Mouse (Mus musculus) heart, postnatal 0 days (tissue): ENCODE data around the gene Pde6c. TPM values are rescaled to one million over a fixed set of nuclear protein-coding genes. Genes with fewer than 3 reads are reported as not detected.
A peak's percentile ranks its signal among the peaks of the same experiment; 100 is the strongest.

Experiments used
- ATAC-seq: fragments of 200-750 bp; cut with Nextera tagmentation; 2 replicates; pipeline ENCODE4 v1.8.0; 2017; ENCODE audit warnings: low read depth, moderate number of reproducible peaks, moderate library complexity; ENCODE audit not compliant: insufficient read depth
- DNase-seq: peaks from one replicate; pipeline ENCODE4 v3.0.0-alpha.2; 2016; ENCODE audit warnings: low spot score
- H3K27ac ChIP-seq: fragments of 300-500 bp; sonication (generic); 2 replicates; pipeline ENCODE4 v1.5.1; 2014; ENCODE audit warnings: low read depth, mild to moderate bottlenecking
- H3K27me3 ChIP-seq: fragments of 300-500 bp; sonication (generic); 2 replicates; pipeline ENCODE4 v1.6.1; 2014; ENCODE audit warnings: low read length, mixed read lengths; ENCODE audit not compliant: control insufficient read depth, insufficient read depth
- H3K36me3 ChIP-seq: fragments of 300-500 bp; sonication (generic); replicated peaks from 2 replicates; pipeline ENCODE4 v1.6.1; 2014; ENCODE audit warnings: low read length, mixed read lengths; ENCODE audit not compliant: control insufficient read depth, insufficient read depth
- H3K4me1 ChIP-seq: fragments of 300-500 bp; sonication (generic); 2 replicates; pipeline ENCODE4 v1.6.1; 2014; ENCODE audit warnings: antibody characterized with exemption; ENCODE audit not compliant: control insufficient read depth, insufficient read depth
- H3K4me2 ChIP-seq: fragments of 300-500 bp; sonication (generic); 2 replicates; pipeline ENCODE4 v1.6.1; 2014; ENCODE audit warnings: low read depth, mild to moderate bottlenecking, low read length, moderate library complexity
- H3K4me3 ChIP-seq: fragments of 300-500 bp; sonication (generic); 2 replicates; pipeline ENCODE4 v1.5.1; 2014; ENCODE audit warnings: low read depth, low read length
- H3K9ac ChIP-seq: fragments of 300-500 bp; sonication (generic); replicated peaks from 2 replicates; pipeline ENCODE4 v1.6.1; 2014; ENCODE audit warnings: low read depth, low read length, mixed read lengths
- H3K9me3 ChIP-seq: fragments of 300-500 bp; sonication (generic); replicated peaks from 2 replicates; pipeline ENCODE4 v1.6.1; 2016; ENCODE audit warnings: low read length; ENCODE audit not compliant: control insufficient read depth
- CTCF ChIP-seq: IDR thresholded peaks from 2 replicates; pipeline ENCODE4 v1.5.1; 2016; ENCODE audit warnings: antibody characterized with exemption, control low read depth, low read depth
- EP300 ChIP-seq: IDR thresholded peaks from 2 replicates; pipeline ENCODE4 v1.6.1; 2016; ENCODE audit warnings: antibody characterized with exemption, low read depth
- WGBS: fragments of 180-500 bp; shearing (Covaris S2); extraction: QIAGEN DNeasy Blood & Tissue Kit; methylation state at CpG from one replicate; pipeline ENCODE4 v1.1.7; 2014; 5-methylcytosine and 5-hydroxymethylcytosine counted together
- polyA plus RNA-seq: library from polyadenylated mRNA; unstranded; fragments of >200 nt; fragmentation: Nextera tagmentation; extraction: Ambion mirVana; gene quantifications from 2 replicates; pipeline ENCODE4 v1.2.1, GENCODE M21; 2015
- total RNA-seq: library from RNA; depleted of rRNA; stranded (reverse); fragments of >200 nt; gene quantifications from 2 replicates; pipeline ENCODE4 v1.2.3, GENCODE M21; 2014; ENCODE audit warnings: low replicate concordance

Gene Pde6c
- total and polyA plus RNA-seq, 2 experiments from 2014 or later = not detected

GRCm38 (mm10) chr19:38091512-38091985 lies 41.0 kb upstream of the Pde6c start:
- DNase-seq (no peak), ATAC-seq (no peak)
- H3K27me3 ChIP-seq = peaks cover 19% of the 10 kb centered on the region
- no peaks in the 10 kb centered on the region for H3K36me3 ChIP-seq
- H3K9me3 ChIP-seq = no peaks in the 10 kb centered on the region
- H3K4me1 ChIP-seq = no peaks in the 10 kb centered on the region
- WGBS = 72% methylated on average over 4 of the region's 4 CpGs
- no peak overlapping the region for H3K27ac ChIP-seq
- no peak overlapping the region for H3K4me2 ChIP-seq
- H3K9ac ChIP-seq = no peak overlapping the region
- no peak overlapping the region for H3K4me3 ChIP-seq
- TF ChIP-seq CTCF = no peak
- TF ChIP-seq EP300 = no peak

- no peak for DNase-seq
- Histone ChIP-seq H3K9me3 (no peaks in the 10 kb centered on the region), H3K4me1 (no peaks in the 10 kb centered on the region), H3K36me3 (no peaks in the 10 kb centered on the region), H3K4me3 (no peak overlapping the region), H3K27me3 (peaks cover 50% of the 10 kb centered on the region), H3K9ac (no peak overlapping the region), H3K4me2 (no peak overlapping the region), H3K27ac (no peak overlapping the region)
- WGBS = 11% methylated on average over 4 of the region's 4 CpGs
- ATAC-seq = no peak
- TF ChIP-seq EP300 (no peak), CTCF (no peak)
Observed at GRCm38 (mm10) chr19:38096231-38096630, 36.4 kb upstream of the Pde6c start.

- no peak for DNase-seq
- H3K9ac ChIP-seq = no peak within 1 kb of the TSS
- no peak within 1 kb of the TSS for H3K27ac ChIP-seq
- TF ChIP-seq EP300 = no peak
- no peaks in the 10 kb centered on the region for H3K36me3 ChIP-seq
- ATAC-seq = no peak
- peak within 1 kb of the TSS; percentile 26 for H3K4me2 ChIP-seq
- no peaks in the 10 kb centered on the region for H3K9me3 ChIP-seq
- no peaks in the 10 kb centered on the region for H3K4me1 ChIP-seq
- H3K27me3 ChIP-seq = peaks cover 50% of the 10 kb centered on the region
- peak within 1 kb of the TSS; percentile 11 for H3K4me3 ChIP-seq
- WGBS = under 1% methylated on average over 69 of the region's 77 CpGs
Observed at GRCm38 (mm10) chr19:38096858-38097758, 35.5 kb upstream of the Pde6c start, which contains the start of gene Ffar4. Ffar4 (plus strand) TSS chr19:38097071.

- no peak overlapping the region for H3K4me3 ChIP-seq
- WGBS = 85% methylated on average over 4 of the region's 4 CpGs
- H3K9ac ChIP-seq = no peak overlapping the region
- no peaks in the 10 kb centered on the region for H3K36me3 ChIP-seq
- H3K27ac ChIP-seq = no peak overlapping the region
- H3K4me2 ChIP-seq = no peak overlapping the region
- no peaks in the 10 kb centered on the region for H3K4me1 ChIP-seq
- 0 out of 2 replicates have a peak, but pooled peaks cover 3% of the 10 kb centered on the region for H3K27me3 ChIP-seq
- no peaks in the 10 kb centered on the region for H3K9me3 ChIP-seq
- DNase-seq (no peak), ATAC-seq (no peak)
- TF ChIP-seq EP300 = no peak
- TF ChIP-seq CTCF = no peak
Observed at GRCm38 (mm10) chr19:38107871-38108270, 24.7 kb upstream of the Pde6c start.

- H3K27ac ChIP-seq = no peak overlapping the region
- WGBS = 79% methylated on average over 15 of the region's 15 CpGs
- H3K4me1 ChIP-seq = no peaks in the 10 kb centered on the region
- H3K36me3 ChIP-seq = no peaks in the 10 kb centered on the region
- DNase-seq = no peak
- no peak for TF ChIP-seq EP300
- TF ChIP-seq CTCF = no peak
- no peaks in the 10 kb centered on the region for H3K9me3 ChIP-seq
- ATAC-seq = no peak
- no peak overlapping the region for H3K9ac ChIP-seq
- no peak overlapping the region for H3K4me3 ChIP-seq
- H3K27me3 ChIP-seq = 0 out of 2 replicates have a peak, but pooled peaks cover 3% of the 10 kb centered on the region
- no peak overlapping the region for H3K4me2 ChIP-seq
Observed at GRCm38 (mm10) chr19:38109506-38110242, 22.9 kb upstream of the Pde6c start.
